Mouse (Mus musculus): ENCODE data around the gene Stk40.
A peak's percentile ranks its signal among the peaks of the same experiment; 100 is the strongest.
"Not testable (repeated sequence)": the region's sequence is repeated elsewhere in the genome, so short reads cannot be mapped to it uniquely, and the experiment has no call there.

The Stk40 gene

DNA sequence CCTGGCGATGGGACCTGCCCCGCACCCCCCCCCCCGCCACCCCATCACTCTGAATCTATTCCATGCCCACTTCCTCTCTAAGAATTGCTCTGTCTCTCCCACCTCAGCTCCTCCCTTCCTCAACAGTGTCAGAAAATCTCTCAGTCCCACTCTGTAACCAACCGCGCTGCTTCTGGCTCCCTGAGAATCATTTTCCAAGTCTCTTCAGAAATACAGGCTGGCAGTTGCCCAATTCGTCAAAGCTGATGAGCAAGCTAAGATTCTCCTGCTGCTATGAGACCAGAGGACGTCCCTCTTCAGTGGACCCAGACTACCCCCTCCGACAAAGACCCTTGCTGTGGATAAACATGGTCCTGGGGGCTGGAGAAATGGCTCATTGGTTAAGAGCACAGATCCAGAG is 55.7 kb downstream of the Stk40 start:
- no peak for DNase-seq

DNA sequence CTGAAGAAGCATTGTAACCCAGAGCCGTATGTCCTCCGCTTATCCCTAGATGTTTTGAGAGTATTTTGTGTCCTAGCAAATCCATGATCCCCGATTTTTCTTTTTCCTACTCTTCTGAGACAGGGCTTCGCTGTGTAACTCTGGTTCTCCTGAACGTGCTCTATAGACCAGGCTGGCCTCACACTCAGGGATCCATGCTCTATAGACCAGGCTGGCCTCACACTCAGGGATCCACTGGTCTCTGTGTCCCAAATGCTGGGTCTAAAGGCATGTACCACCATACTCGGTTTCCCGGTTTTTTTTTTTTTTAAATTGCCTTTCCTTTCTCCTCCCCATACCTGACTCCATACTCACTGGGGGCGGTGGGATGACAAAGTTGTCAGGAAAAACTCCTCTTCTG is 57.2 kb downstream of the Stk40 start:
- DNase-seq, result no peak

DNA sequence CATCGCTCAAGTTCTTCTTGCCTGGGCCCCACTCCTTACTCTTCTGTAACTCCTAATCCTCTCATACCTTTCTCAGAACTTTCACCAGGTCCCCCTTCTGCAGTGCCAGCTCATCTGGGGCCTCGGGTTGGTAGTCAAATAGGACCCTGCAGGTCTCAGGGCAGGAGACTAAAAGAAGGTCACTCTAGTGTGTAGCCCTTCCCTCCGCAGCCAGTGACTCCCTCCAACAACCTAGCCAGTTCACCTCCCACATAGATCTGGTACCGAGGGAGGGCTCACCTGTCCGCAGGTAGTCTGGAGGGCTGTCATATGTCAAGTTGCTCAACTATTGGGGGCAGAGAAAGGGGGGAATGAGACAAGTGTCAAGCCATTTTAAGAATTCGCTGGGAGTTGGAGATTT is 57.7 kb downstream of the Stk40 start:
- no peak for DNase-seq

DNA sequence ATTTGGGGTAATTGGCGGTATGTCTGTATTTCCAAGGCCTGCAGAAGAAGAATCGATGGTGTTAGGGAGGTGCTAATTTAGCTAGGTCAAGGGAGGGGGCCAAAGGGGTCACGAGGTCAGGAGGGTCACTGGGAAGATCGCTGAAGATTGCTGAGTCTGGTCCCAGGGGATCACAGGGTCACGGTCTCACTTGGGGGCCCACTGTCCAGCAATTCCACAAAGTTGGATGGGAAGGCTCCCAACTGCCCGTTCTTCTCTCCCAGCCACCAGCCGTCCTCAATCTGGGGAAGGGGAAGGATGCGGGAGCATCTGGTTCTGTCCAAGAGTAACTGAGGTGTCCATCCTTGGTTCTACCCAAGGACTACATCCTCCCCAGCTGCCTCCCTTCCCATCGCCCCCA is 58.2 kb downstream of the Stk40 start:
- no peak for DNase-seq

DNA sequence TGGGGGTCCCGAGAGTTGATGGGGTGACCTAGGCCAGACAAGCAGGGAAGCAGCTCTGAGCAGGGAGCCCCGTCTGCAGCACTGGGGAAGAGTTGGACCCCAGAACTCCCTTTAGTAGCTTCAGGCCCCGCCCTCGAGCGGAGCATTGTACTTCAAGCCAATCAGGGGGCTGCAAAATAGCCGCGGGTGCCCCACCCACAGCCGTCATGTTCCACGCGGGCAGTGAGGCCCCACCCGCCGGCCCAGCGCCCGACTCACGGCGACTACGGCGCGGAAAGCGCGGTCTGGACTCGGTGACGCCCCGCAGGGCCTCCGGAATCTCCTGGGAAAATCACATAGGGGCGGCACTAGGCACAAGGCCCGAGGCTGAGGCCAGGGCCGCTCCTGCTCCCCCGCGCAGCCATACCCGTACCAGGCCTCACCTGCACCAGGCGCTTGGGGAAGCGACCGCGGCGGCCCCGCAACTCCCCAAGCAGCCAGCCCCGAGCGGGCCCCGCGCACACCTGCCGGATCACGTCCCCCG is 58.8 kb downstream of the Stk40 start:
- DNase-seq, result peak; percentile 94 to 96

DNA sequence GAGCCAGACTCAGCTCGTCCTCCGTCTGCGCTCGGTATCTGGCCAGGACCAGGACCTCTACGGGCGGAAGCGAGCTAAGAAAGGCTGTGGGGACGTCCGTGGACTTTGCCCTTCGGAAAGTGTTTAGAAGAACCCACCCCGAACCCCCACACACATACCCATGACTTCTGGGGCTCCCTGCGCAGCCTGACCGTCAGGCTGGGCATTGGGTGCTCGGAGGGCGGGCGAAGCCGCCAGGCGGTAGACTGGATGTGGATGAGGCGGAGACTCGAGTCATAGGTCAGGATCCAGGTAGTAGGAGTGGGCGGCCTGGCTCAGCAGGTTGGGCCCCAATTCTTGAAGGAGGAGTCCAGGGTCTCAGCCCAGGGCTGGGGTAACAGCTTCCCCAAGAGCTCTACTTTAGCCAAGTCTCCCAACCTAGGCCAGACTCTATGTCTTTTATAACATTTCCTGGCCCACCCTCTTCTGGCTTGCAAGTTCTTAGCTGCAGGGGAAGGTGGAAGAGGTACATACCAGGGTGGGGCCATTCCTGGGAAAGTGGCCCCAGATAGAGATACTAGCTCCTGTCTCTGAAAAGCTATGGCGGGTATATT is 59.4 kb downstream of the Stk40 start, which contains the start of gene Sh3d21:
Gene Sh3d21, minus strand, starts transcription at position 425 of the 593 bp plus-strand sequence.
- peak; percentile 48 to 49 for DNase-seq

DNA sequence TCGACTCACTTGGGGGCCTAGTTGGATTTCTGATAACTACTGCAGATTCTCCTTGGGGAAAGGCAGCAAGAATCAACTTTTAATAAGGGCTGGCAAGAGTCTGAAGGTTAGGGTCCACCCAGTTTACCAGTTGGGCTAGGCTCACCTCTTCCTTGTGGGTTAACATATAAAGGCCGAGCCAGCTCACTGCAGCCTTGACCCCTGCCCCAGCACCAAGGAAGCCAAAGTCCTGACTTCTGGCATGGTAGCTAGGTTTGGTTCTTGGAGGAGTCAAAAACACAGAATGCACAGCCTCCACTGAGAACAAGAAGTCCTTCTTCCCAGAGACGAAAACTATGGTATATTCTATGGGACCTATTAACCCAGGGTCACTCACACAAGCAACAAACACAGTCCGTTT is 59.9 kb downstream of the Stk40 start:
- no peak for DNase-seq

DNA sequence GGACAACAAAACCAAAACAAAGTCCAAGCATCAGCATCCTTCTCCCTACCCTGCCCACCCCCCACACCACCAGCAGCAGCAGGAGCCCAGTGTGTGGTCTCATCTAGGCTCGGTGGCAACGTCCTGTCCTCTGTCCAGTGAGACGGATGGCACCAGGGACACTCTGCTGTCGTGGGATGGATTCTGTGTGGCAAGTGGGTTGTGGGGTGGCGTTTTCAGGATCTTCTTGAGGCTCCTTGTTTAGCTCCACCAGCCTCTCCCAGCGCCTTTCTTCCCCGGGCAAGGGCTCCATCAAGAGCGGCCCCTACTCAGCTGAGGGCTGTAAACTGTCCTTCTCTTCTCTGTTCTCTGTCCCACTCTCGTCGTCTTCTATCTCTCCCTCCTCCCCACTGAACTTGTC is 61.3 kb downstream of the Stk40 start:
- not testable (repeated sequence) for DNase-seq

DNA sequence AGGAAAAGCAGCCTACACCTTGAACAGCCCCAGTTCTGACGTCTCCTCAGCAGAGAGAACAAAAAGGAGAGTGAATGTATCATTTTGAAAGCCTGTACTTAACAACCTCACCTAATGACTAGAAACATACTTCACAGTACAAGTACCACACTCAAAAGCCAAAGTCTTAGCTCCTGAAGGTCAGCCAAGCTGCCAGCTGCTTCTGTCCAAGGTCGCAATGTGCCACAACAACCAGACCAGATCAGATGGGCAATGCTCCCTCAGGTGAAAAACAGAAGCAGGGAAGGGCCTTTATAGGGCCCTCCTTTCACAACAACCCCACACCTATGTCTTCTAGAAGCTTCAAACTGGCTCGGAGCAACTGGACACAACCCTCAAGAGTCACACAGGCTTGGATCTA is 62.3 kb downstream of the Stk40 start:
- DNase-seq, result peak; percentile 59 to 72

DNA sequence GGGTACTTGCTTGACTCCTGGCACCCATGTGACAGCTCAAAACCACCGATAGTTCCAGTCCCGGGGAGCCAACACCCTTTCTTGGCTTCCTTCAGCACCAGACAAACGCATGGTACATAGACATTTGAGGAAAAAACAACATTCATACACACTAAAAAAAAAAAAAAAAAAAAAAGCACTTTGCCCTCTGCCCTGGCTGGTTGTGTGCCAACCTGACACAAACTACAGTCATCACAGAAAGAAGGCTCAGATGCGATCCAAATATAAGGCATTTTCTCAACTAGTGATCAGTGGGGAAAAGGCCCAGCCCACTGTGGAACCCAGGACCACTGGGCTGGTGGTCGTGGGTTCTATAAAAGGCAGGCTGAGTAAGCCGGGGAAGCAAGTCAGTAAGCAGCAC is 65.1 kb downstream of the Stk40 start:
- DNase-seq, result no peak

DNA sequence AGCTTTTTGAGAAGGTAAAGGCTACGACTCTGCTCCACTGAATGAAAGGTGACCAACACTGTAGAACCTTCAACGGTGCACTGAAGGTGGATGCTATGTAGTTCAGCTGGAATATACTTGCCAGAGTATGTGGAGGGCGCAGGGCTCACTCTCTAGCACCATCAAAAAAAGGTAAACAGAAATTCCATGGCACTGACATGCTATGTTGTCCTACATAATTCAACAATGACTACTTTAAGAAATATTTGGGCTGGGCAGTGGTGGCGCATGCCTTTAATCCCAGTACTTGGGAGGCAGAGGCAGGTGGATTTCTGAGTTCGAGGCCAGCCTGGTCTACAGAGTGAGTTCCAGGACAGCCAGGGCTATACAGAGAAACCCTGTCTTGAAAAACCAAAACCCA is 67.0 kb downstream of the Stk40 start:
- DNase-seq, result not testable (repeated sequence)

DNA sequence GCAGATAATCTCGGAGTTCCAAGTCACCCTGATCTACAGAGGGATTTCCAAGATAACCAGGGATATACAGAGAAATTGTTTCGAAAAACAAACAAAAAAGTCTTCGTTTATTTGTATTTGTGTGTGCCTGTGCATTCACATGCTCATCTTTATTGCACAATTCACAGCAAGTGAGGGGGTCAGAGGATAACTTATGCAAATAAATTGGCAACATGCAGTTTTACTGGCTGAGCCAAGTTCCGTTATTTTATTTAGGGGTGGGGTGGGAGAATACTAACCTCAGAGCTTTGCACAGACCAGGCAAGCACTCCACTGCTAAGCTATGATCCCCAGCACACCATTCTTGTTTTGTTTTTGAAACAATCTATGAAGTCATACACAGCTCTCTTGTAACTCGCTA is 70.0 kb downstream of the Stk40 start:
- no peak for DNase-seq

DNA sequence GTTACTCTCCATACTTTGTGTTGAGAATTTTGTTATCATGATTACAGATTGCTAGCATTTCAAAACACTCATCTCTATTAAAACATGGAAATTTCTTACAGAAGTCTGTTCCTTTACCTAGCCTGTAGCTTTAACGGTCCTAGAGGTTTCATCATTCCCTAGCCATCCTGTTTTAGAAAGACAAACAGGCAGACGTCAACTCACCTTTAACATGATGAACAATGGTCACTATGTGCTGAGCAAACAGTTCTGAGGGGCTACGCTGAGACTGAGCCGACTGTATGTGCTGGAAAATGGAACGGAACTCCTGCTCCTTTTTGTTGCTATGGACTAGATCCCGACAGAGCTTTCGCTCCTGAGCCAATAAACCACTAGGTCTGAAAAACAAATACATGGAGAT is 72.2 kb downstream of the Stk40 start:
- DNase-seq, result not testable (repeated sequence)

DNA sequence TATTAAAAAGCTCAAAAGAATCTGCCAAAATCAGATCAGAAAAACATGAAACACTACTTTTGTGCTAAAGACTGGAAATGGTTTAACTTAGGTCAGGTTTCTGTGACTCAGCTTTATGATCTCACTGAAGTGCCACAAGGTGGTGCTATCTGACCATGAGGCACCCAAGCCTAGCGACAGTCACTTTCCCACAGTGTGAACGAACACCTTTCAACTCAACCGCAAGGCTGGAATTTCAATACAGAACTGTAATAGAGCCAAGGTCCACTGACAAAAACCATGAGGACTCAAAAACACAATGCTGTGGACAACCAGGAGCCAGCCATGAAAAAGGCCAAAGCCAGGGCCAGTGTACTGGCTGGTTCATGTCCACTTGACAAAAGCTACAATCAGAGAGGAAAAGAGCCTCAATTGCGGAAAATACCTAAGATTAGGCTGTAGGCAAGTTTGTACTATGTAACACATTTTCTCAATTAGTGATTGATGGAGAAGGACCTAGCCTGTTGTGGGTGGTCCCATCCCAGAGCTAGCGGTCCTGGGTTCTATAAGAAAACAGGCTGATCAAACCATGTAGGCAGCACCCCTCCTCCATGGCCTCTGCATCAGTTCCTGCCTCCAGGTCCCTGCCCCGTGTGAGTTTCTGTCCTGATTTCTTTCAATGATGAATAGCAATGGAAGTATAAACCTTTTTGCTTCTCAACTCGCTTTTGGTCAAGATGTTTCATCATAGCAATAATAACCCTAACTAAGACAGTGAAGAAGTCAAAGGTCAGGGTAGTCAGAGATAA is 77.6 kb downstream of the Stk40 start:
- DNase-seq, result peak; percentile 49 to 67

DNA sequence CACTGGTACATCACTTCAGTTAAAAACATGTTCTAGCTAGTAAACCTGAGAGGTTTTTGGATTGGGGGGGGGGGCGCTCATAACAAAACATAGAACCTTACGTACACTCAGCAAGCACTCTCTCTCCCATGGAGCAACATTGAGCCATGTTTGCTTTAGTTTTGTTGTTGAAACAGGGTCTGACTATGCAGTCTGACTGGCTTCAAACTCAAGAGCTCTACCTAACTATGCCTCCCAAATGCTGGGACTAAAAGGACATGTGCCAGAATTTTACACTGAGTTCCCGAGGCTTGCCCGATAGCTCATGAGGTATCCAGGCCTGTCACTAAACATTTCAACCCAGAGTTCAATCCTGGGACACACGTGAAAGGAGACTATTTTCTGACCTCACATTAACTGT is 79.3 kb downstream of the Stk40 start:
- peak in 1 of 2 experiments; percentile 37 for DNase-seq

DNA sequence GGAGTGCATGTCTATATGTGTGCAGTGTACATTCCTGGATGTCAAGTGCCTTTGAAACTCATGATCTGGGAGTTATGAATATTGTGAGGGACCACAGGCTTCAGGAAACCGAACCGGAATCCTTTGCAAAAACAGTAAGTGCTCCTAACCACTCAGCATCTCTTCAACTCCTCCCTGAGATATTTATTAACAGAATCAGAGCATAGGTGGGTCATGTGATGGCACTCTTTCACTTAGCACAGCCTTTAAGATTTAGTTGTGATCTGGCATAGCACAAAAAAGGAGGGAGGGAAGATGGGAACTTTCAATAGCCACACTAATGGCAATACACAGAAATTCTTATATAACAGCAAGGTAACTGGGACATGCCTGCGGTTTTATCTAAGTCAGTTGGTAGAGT is 83.3 kb downstream of the Stk40 start:
- DNase-seq, result no peak

Data from lung, adult 18-20 months (tissue).